Mouse (Mus musculus) MEL (cell line): ENCODE data around the gene Mipol1. TPM values are rescaled to one million over a fixed set of nuclear protein-coding genes. Genes with fewer than 3 reads are reported as not detected.

Source experiments
- DNase-seq: peaks from one replicate; pipeline ENCODE4 v3.0.0; 2011; ENCODE audit warnings: low read depth, low spot score
- H3K27ac ChIP-seq: 2 replicates; pipeline ENCODE4 v1.5.1; 2012; ENCODE audit warnings: low read depth, mild to moderate bottlenecking, control low read depth, low read length, moderate library complexity; ENCODE audit not compliant: control insufficient read depth
- H3K27me3 ChIP-seq, 2 experiments: fragments of 150-350 bp in 1 of 2; sonication (generic) in 1 of 2; 2 replicates each; pipeline ENCODE4 v1.6.1; 2012; ENCODE audit warnings: low read length in 2 of 2, mild to moderate bottlenecking in 2 of 2, improper control_type of control experiment in 1 of 2, moderate library complexity in 1 of 2; ENCODE audit not compliant: insufficient read depth in 2 of 2, control insufficient read depth in 1 of 2
- H3K36me3 ChIP-seq, 2 experiments: 2 replicates each; pipeline ENCODE4 v1.6.1; 2012 to 2014; ENCODE audit warnings: low read length in 2 of 2, improper control_type of control experiment in 1 of 2, inconsistent platforms in 1 of 2, mild to moderate bottlenecking in 1 of 2; ENCODE audit not compliant: insufficient read depth in 2 of 2, control insufficient read depth in 1 of 2
- H3K4me1 ChIP-seq, 2 experiments: fragments of 150-350 bp in 1 of 2; sonication (generic) in 1 of 2; 2 replicates each; pipeline ENCODE4 v1.6.1; 2012; ENCODE audit warnings: low read length in 2 of 2, improper control_type of control experiment in 1 of 2, mild to moderate bottlenecking in 1 of 2; ENCODE audit not compliant: insufficient read depth in 2 of 2, control insufficient read depth in 1 of 2
- H3K4me3 ChIP-seq, 2 experiments: fragments of 150-350 bp in 1 of 2; sonication (generic) in 1 of 2; 2 replicates each; pipeline ENCODE4 v1.5.1; 2012; ENCODE audit warnings: low read depth in 2 of 2, low read length in 2 of 2, mild to moderate bottlenecking in 2 of 2, moderate library complexity in 2 of 2, control low read depth in 1 of 2, improper control_type of control experiment in 1 of 2; ENCODE audit not compliant: control insufficient read depth in 1 of 2, insufficient read depth in 1 of 2
- H3K79me2 ChIP-seq: 2 replicates; pipeline ENCODE4 v1.6.1; 2012; ENCODE audit warnings: mild to moderate bottlenecking, low read length, moderate library complexity; ENCODE audit not compliant: control insufficient read depth, poor library complexity, insufficient read depth
- H3K9ac ChIP-seq: 2 replicates; pipeline ENCODE4 v1.6.1; 2012; ENCODE audit warnings: low read depth, mild to moderate bottlenecking, control low read depth, low read length, moderate library complexity; ENCODE audit not compliant: control insufficient read depth, poor library complexity, severe bottlenecking
- H3K9me3 ChIP-seq: fragments of 150-350 bp; sonication (generic); replicated peaks from 2 replicates; pipeline ENCODE4 v1.6.1; 2012; ENCODE audit warnings: mild to moderate bottlenecking, low read length, improper control_type of control experiment, moderate library complexity; ENCODE audit not compliant: insufficient read depth
- BHLHE40 ChIP-seq: IDR thresholded peaks from 2 replicates; pipeline ENCODE4 v1.6.1; 2012; ENCODE audit warnings: low read depth, mild to moderate bottlenecking, inconsistent platforms, low read length, improper control_type of control experiment, borderline replicate concordance
- CTCF ChIP-seq, 3 experiments: IDR thresholded peaks in 2 of 3; conservative IDR thresholded peaks in 1 of 3; 2 replicates each; pipeline ENCODE4 v1.5.1; 2011 to 2012; ENCODE audit warnings: low read length in 3 of 3, low read depth in 2 of 3, mild to moderate bottlenecking in 2 of 3, improper control_type of control experiment in 1 of 3, inconsistent platforms in 1 of 3, mixed read lengths in 1 of 3, moderate library complexity in 1 of 3; ENCODE audit not compliant: control insufficient read depth in 1 of 3, insufficient read depth in 1 of 3, poor library complexity in 1 of 3, severe bottlenecking in 1 of 3
- GABPA ChIP-seq: IDR thresholded peaks from 2 replicates; pipeline ENCODE4 v1.6.1; 2012; ENCODE audit warnings: low read depth, mild to moderate bottlenecking, inconsistent platforms, low read length, improper control_type of control experiment, moderate library complexity
- GATA1 ChIP-seq: IDR thresholded peaks from 2 replicates; pipeline ENCODE4 v1.6.1; 2011; ENCODE audit warnings: low read depth, low read length, improper control_type of control experiment
- JUND ChIP-seq: IDR thresholded peaks from 2 replicates; pipeline ENCODE4 v1.6.1; 2011; ENCODE audit warnings: low read depth, mild to moderate bottlenecking, improper control_type of control experiment, low read length
- MAX ChIP-seq: IDR thresholded peaks from 2 replicates; pipeline ENCODE4 v1.6.1; 2011; ENCODE audit warnings: low read length, improper control_type of control experiment
- MEF2A ChIP-seq: IDR thresholded peaks from 2 replicates; pipeline ENCODE4 v1.6.1; 2014; ENCODE audit warnings: low read depth, mild to moderate bottlenecking, inconsistent platforms, low read length, improper control_type of control experiment; ENCODE audit not compliant: poor library complexity, insufficient replicate concordance, severe bottlenecking; ENCODE audit errors: extremely low read depth
- MXI1 ChIP-seq: IDR thresholded peaks from 2 replicates; pipeline ENCODE4 v1.6.1; 2011; ENCODE audit warnings: mild to moderate bottlenecking, low read depth, low read length, improper control_type of control experiment
- MYB ChIP-seq: IDR thresholded peaks from 2 replicates; pipeline ENCODE4 v1.6.1; 2011; ENCODE audit warnings: mild to moderate bottlenecking, low read depth, low read length, improper control_type of control experiment
- NELFE ChIP-seq: IDR thresholded peaks from 2 replicates; pipeline ENCODE4 v1.6.1; 2011; ENCODE audit warnings: low read depth, low read length, improper control_type of control experiment
- POLR2A ChIP-seq, 2 experiments: IDR thresholded peaks; 2 replicates each; pipeline ENCODE4 v1.6.1; 2011 to 2012; ENCODE audit warnings: low read length in 2 of 2, mild to moderate bottlenecking in 2 of 2, control low read depth in 1 of 2, improper control_type of control experiment in 1 of 2, low read depth in 1 of 2, moderate library complexity in 1 of 2; ENCODE audit not compliant: control insufficient read depth in 1 of 2, insufficient read depth in 1 of 2, poor library complexity in 1 of 2
- POLR2AphosphoS5 ChIP-seq: IDR thresholded peaks from 2 replicates; pipeline ENCODE4 v1.6.1; 2012; ENCODE audit warnings: low read depth, borderline replicate concordance, mild to moderate bottlenecking, inconsistent platforms, low read length, moderate library complexity, mixed read lengths
- RCOR1 ChIP-seq: IDR thresholded peaks from 2 replicates; pipeline ENCODE4 v1.6.1; 2012; ENCODE audit warnings: low read depth, mild to moderate bottlenecking, inconsistent platforms, low read length, improper control_type of control experiment
- SIN3A ChIP-seq: IDR thresholded peaks from 2 replicates; pipeline ENCODE4 v1.6.1; 2012; ENCODE audit warnings: low read length, improper control_type of control experiment, inconsistent platforms
- SMC3 ChIP-seq: IDR thresholded peaks from 2 replicates; pipeline ENCODE4 v1.6.1; 2011; ENCODE audit warnings: low read depth, low read length, improper control_type of control experiment
- TAL1 ChIP-seq: IDR thresholded peaks from 2 replicates; pipeline ENCODE4 v1.6.1; 2012; ENCODE audit warnings: mild to moderate bottlenecking, inconsistent platforms, low read length, moderate library complexity, mixed read lengths
- ZC3H11A ChIP-seq: IDR thresholded peaks from 2 replicates; pipeline ENCODE4 v1.6.1; 2012; ENCODE audit warnings: low read depth, mild to moderate bottlenecking, inconsistent platforms, low read length, improper control_type of control experiment
- ZMIZ1 ChIP-seq: IDR thresholded peaks from 2 replicates; pipeline ENCODE4 v1.6.1; 2012; ENCODE audit warnings: low read depth, mild to moderate bottlenecking, inconsistent platforms, low read length, improper control_type of control experiment, moderate library complexity
- polyA plus RNA-seq, 2 experiments: library from polyadenylated mRNA; stranded (reverse) in 1 of 2; unstranded in 1 of 2; fragments of >175 nt in 1 of 2; fragments of >200 nt in 1 of 2; gene quantifications; 2 replicates each; pipeline versions ENCODE4 v1.2.1 to v1.2.4; 2012; ENCODE audit warnings: low replicate concordance in 2 of 2, low read depth in 1 of 2; ENCODE audit not compliant: insufficient read length in 2 of 2, insufficient read depth in 1 of 2, missing spikeins in 1 of 2
- total RNA-seq: library from RNA; depleted of rRNA; stranded (reverse); fragments of 300-350 nt; gene quantifications from 2 replicates; pipeline ENCODE4 v1.2.3, GENCODE M21; 2012

Mipol1 gene
- total and polyA plus RNA-seq, 3 experiments, result 4.0 to 8.3 TPM; not detected in 1

DNA sequence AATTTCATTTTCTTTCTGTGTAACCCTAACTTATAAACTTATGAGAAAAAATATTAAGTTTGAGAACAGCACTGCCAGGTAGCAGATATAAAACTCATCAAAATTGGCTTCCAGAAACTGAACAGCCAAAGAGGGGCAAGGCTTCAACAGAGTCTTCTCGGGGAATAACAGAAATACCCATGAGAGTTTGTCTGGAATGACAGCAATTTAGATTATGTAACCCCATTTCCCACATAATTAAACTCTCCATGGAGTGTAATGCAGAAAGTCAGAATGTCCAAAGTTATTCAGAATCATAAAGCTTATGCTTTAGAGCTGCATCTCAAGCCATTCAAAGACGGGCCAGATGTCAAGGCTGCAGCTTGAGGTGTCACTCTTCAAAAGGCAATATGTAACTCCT is 251.6 kb downstream of the Mipol1 start:
- Histone ChIP-seq H3K27me3 (no peaks in the 10 kb centered on the region), H3K4me3 (no peak overlapping the region), H3K9ac (no peak overlapping the region), H3K4me1 (no peaks in the 10 kb centered on the region), H3K27ac (no peak overlapping the region), H3K9me3 (no peaks in the 10 kb centered on the region), H3K79me2 (no peaks in the 10 kb centered on the region), H3K36me3 (no peaks in the 10 kb centered on the region)
- no peak for DNase-seq
- no peak for TF ChIP-seq GABPA
- no peak for TF ChIP-seq MYB
- no peak for TF ChIP-seq CTCF (IDR thresholded peaks at IDR 0.05 in 2 of 3, conservative IDR thresholded peaks at IDR 0.05 in 1 of 3; ENCODE audit: control insufficient read depth in 1 of 3, insufficient read depth in 1 of 3, low read depth in 2 of 3, low read length in 3 of 3, poor library complexity in 1 of 3, severe bottlenecking in 1 of 3)
- no peak for TF ChIP-seq TAL1
- no peak for TF ChIP-seq ZMIZ1
- no peak for TF ChIP-seq POLR2AphosphoS5
- no peak for TF ChIP-seq MEF2A
- no peak for TF ChIP-seq SIN3A

DNA sequence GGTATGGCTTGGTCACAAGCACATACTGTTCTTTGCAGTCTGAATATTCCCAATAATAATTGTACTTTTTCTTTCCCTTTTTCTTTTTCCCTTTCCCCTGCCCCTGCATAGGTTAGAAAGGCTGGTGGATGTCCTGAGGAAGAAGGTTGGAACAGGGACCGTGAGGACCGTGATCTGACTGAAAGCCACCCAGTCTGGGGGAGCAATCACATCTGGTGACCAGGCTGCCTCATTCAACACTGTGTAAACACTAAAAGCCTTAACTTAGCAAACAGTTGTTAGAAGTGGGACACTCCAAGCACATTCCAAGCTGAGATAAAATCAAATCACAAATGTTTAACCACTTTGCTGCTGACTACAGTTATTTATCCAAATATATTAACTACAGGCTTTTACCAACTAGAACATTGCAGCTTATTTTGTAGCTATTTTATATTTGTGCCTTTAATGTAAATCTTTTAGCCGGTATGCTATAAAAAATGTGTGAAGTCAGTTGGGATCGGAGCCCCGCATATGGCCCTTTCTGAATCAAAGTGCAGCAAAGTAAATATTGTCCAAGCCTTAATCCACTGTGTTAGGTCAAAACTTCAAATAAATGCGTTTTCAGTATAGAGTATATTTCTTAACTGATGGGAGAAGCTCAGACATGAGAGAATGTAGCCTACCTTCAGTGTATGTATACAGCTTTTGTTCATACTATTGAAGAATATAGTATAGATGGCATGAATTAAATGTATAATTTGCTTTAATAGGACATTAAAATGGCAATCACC is 266.3 kb downstream of the Mipol1 start:
- no peaks in the 10 kb centered on the region for H3K79me2 ChIP-seq
- no peak overlapping the region for H3K27ac ChIP-seq
- TF ChIP-seq NELFE, result no peak
- TF ChIP-seq JUND, result no peak
- no peak for TF ChIP-seq SMC3
- no peak for TF ChIP-seq MAX
- no peak for TF ChIP-seq CTCF (IDR thresholded peaks at IDR 0.05 in 2 of 3, conservative IDR thresholded peaks at IDR 0.05 in 1 of 3; ENCODE audit: control insufficient read depth in 1 of 3, insufficient read depth in 1 of 3, low read depth in 2 of 3, low read length in 3 of 3, poor library complexity in 1 of 3, severe bottlenecking in 1 of 3)
- no peak for TF ChIP-seq MXI1
- TF ChIP-seq RCOR1, result no peak
- TF ChIP-seq GATA1, result no peak
- TF ChIP-seq BHLHE40, result no peak
- TF ChIP-seq POLR2A (IDR thresholded peaks at IDR 0.05; ENCODE audit: control insufficient read depth in 1 of 2, insufficient read depth in 1 of 2, low read depth in 1 of 2, low read length in 2 of 2, poor library complexity in 1 of 2), result no peak
- TF ChIP-seq ZMIZ1, result no peak
- TF ChIP-seq ZC3H11A, result no peak
- TF ChIP-seq GABPA, result no peak
- TF ChIP-seq MEF2A, result no peak
- H3K9ac ChIP-seq, result no peak overlapping the region
- no peaks in the 10 kb centered on the region for H3K27me3 ChIP-seq
- no peak overlapping the region for H3K4me3 ChIP-seq
- DNase-seq, result no peak
- no peaks in the 10 kb centered on the region for H3K4me1 ChIP-seq
- H3K36me3 ChIP-seq, result no peaks in the 10 kb centered on the region
- H3K9me3 ChIP-seq, result no peaks in the 10 kb centered on the region
